Mouse (Mus musculus): Measurements from ENCODE around the gene Card9. TPM values are rescaled to one million over a fixed set of nuclear protein-coding genes. Genes with fewer than 3 reads are reported as not detected.
A peak's percentile ranks its signal among the peaks of the same experiment; 100 is the strongest.

Card9 gene
- polyA plus RNA-seq, 2 experiments: 2.3 to 6.8 TPM

DNA sequence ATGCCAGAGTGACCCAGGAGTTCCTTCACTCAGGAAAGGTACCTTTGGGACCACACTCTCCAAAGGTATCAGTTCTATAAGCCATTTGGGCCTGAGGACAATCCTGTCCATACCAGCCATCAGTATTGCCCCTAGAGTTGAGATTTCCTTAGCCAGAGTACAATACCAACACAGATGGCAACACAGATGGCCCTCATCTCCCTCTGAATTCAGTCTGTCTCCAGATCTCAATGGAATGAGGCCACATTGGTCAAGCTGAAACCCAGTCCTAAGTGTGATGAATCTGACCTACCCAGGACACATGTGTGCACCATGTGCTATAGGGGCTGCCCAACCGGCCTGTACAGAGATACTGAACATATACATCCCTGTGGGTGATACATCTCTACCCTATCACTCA, 41.5 kb upstream of the Card9 start:
- no peaks in the 10 kb centered on the region for H3K27me3 ChIP-seq (ENCODE audit: control insufficient read depth, insufficient read depth, low read length)
- peaks cover 2 to 14% of the 10 kb centered on the region in 2 experiments; a peak in 2 of 4 replicates for H3K4me1 ChIP-seq (replicated peaks; ENCODE audit: control insufficient read depth in 2 of 2, insufficient read depth in 2 of 2, low read length in 1 of 2)
- peaks cover 21% of the 10 kb centered on the region for H3K36me3 ChIP-seq (replicated peaks; ENCODE audit: control insufficient read depth, insufficient read depth, low read depth)
- no peak for ATAC-seq (ENCODE audit: insufficient read depth)
- 81% methylated on average over 1 of the region's 1 CpGs for WGBS (ENCODE audit: insufficient replicate concordance)
- H3K9me3 ChIP-seq (ENCODE audit: control insufficient read depth, low read length): no peaks in the 10 kb centered on the region
- TF ChIP-seq CTCF (IDR thresholded peaks at IDR 0.05; ENCODE audit: low read depth): no peak
- no peak for TF ChIP-seq EP300 (IDR thresholded peaks at IDR 0.05; ENCODE audit: low read depth)
- H3K9ac ChIP-seq (replicated peaks): no peak overlapping the region
- H3K27ac ChIP-seq: no peak overlapping the region
- H3K4me2 ChIP-seq (ENCODE audit: low read depth): no peak overlapping the region
- no peak for DNase-seq (ENCODE audit: low read depth in 3 of 3, low spot score in 3 of 3)
- H3K4me3 ChIP-seq (ENCODE audit: insufficient read depth in 1 of 2, low read depth in 2 of 2, low read length in 2 of 2): no peak overlapping the region

DNA sequence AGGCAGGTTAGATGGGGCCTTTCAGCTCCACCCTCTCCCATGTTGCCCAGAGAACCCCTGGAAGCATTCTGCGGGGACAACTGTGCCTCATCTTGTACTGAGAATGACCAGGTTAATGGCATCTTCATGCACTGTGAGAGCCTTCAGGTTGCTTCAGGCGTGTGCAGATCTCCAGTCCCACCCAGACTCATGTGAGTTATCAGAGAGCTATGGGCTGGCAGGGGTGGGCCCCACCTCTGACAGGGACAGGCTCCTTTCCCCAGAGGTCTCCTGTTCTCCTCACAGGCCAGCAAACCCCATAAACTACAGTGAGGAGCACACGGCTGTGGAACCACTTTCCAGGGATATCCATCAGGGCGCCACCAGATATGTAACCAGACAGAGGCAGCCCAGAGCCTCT, 40.3 kb upstream of the Card9 start:
- Histone ChIP-seq H3K9me3 (ENCODE audit: control insufficient read depth, low read length) (no peaks in the 10 kb centered on the region), H3K27ac (no peak overlapping the region), H3K36me3 (replicated peaks; ENCODE audit: control insufficient read depth, insufficient read depth, low read depth) (peaks cover 32% of the 10 kb centered on the region), H3K4me1 (replicated peaks; ENCODE audit: control insufficient read depth in 2 of 2, insufficient read depth in 2 of 2, low read length in 1 of 2) (peaks cover 2 to 10% of the 10 kb centered on the region in 2 experiments; a peak in 2 of 4 replicates), H3K9ac (replicated peaks) (no peak overlapping the region), H3K4me3 (ENCODE audit: insufficient read depth in 1 of 2, low read depth in 2 of 2, low read length in 2 of 2) (no peak overlapping the region), H3K4me2 (ENCODE audit: low read depth) (no peak overlapping the region), H3K27me3 (ENCODE audit: control insufficient read depth, insufficient read depth, low read length) (no peaks in the 10 kb centered on the region)
- DNase-seq (ENCODE audit: low read depth in 3 of 3, low spot score in 3 of 3) (no peak), ATAC-seq (ENCODE audit: insufficient read depth) (peak; percentile 55)
- WGBS (ENCODE audit: insufficient replicate concordance): 65% methylated on average over 4 of the region's 4 CpGs
- TF ChIP-seq CTCF (IDR thresholded peaks at IDR 0.05; ENCODE audit: low read depth): no peak
- TF ChIP-seq EP300 (IDR thresholded peaks at IDR 0.05; ENCODE audit: low read depth): no peak

DNA sequence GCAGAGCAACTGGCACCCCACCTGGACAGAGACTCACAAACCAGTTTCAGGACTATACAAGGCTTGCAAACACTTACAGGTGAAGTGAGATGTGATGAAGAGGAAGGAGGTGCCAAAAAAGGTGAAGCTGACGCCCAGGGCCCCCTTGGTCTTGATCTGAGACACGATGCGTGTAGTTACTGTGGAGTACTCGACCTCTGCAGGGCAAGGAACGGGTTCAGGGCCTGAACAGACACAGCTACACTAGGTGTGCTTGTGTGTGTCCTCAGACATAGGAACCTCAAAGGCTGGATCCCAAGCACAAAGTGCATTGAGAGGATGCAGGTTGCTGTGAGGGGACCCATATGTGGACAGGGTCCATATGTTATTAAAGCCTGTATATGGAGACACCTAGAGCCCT, 39.6 kb upstream of the Card9 start:
- TF ChIP-seq CTCF (IDR thresholded peaks at IDR 0.05; ENCODE audit: low read depth) (no peak), EP300 (IDR thresholded peaks at IDR 0.05; ENCODE audit: low read depth) (no peak)

DNA sequence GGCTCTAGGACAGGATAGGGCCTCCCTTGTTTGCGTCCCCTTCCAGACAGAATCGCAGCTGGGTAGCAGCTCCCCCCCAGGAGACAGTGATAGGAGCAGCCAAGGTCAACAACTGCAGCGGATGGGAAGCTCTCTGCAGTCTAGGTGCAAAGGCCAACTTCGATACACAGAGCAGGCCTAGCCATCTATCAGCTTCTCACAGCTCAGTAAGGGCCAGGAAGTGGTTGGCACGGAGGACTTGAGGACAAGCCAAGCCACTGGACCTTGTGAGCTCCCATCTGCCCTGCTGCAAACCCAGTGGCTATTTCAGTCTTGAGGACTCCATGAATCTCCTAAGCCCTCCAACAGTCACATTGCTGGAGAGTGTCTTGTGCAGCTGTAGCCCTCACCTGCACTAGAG, 38.9 kb upstream of the Card9 start:
- Histone ChIP-seq H3K27me3 (ENCODE audit: control insufficient read depth, insufficient read depth, low read length) (no peaks in the 10 kb centered on the region), H3K4me1 (replicated peaks; ENCODE audit: control insufficient read depth in 2 of 2, insufficient read depth in 2 of 2, low read length in 1 of 2) (peaks cover 2 to 10% of the 10 kb centered on the region in 2 experiments; a peak in 2 of 4 replicates), H3K27ac (no peak overlapping the region), H3K9ac (replicated peaks) (no peak overlapping the region), H3K9me3 (ENCODE audit: control insufficient read depth, low read length) (no peaks in the 10 kb centered on the region), H3K4me2 (ENCODE audit: low read depth) (no peak overlapping the region), H3K36me3 (replicated peaks; ENCODE audit: control insufficient read depth, insufficient read depth, low read depth) (peaks cover 45% of the 10 kb centered on the region), H3K4me3 (ENCODE audit: insufficient read depth in 1 of 2, low read depth in 2 of 2, low read length in 2 of 2) (no peak overlapping the region)
- TF ChIP-seq EP300 (IDR thresholded peaks at IDR 0.05; ENCODE audit: low read depth) (no peak), CTCF (IDR thresholded peaks at IDR 0.05; ENCODE audit: low read depth) (no peak)
- no peak for DNase-seq (ENCODE audit: low read depth in 3 of 3, low spot score in 3 of 3)
- ATAC-seq (ENCODE audit: insufficient read depth): peak; percentile 36; the same call in 1 of the 2 replicates
- 64% methylated on average over 5 of the region's 5 CpGs for WGBS (ENCODE audit: insufficient replicate concordance)

More for the DNA sequence above, 39.6 kb upstream of the Card9 start:
- ATAC-seq (ENCODE audit: insufficient read depth) (no peak), DNase-seq (ENCODE audit: low read depth in 3 of 3, low spot score in 3 of 3) (no peak)
- Histone ChIP-seq H3K9ac (replicated peaks) (no peak overlapping the region), H3K4me1 (replicated peaks; ENCODE audit: control insufficient read depth in 2 of 2, insufficient read depth in 2 of 2, low read length in 1 of 2) (peaks cover 2 to 10% of the 10 kb centered on the region in 2 experiments; a peak in 2 of 4 replicates), H3K9me3 (ENCODE audit: control insufficient read depth, low read length) (no peaks in the 10 kb centered on the region), H3K4me3 (ENCODE audit: insufficient read depth in 1 of 2, low read depth in 2 of 2, low read length in 2 of 2) (no peak overlapping the region), H3K27me3 (ENCODE audit: control insufficient read depth, insufficient read depth, low read length) (no peaks in the 10 kb centered on the region), H3K27ac (no peak overlapping the region), H3K36me3 (replicated peaks; ENCODE audit: control insufficient read depth, insufficient read depth, low read depth) (peaks cover 39% of the 10 kb centered on the region), H3K4me2 (ENCODE audit: low read depth) (no peak overlapping the region)
- 72% methylated on average over 5 of the region's 5 CpGs for WGBS (ENCODE audit: insufficient replicate concordance)

DNA sequence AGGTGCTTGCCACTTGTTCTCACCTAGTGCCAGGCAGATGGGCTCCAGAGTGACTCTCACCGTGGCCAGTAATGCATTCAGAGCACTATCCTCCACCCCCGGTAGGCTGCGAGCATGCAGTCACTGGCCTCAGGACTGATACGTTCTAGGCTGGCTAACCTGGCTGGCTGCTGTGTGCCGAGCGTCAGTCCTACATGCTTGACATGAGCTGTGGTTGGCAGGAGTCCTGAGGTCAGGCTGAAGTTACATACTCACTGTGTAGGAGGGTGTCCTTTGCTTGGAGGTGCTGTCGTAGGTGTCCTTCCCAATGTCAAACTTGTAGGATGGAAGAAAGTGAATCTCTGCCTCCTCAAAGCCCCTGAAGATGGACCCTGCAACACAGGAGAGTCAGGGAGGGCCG, 38.3 kb upstream of the Card9 start:
- no peaks in the 10 kb centered on the region for H3K27me3 ChIP-seq (ENCODE audit: control insufficient read depth, insufficient read depth, low read length)
- WGBS (ENCODE audit: insufficient replicate concordance): 77% methylated on average over 8 of the region's 8 CpGs
- H3K9me3 ChIP-seq (ENCODE audit: control insufficient read depth, low read length): no peaks in the 10 kb centered on the region
- peaks cover 52% of the 10 kb centered on the region for H3K36me3 ChIP-seq (replicated peaks; ENCODE audit: control insufficient read depth, insufficient read depth, low read depth)
- H3K4me2 ChIP-seq (ENCODE audit: low read depth): no peak overlapping the region
- ATAC-seq (ENCODE audit: insufficient read depth): no peak
- H3K27ac ChIP-seq: no peak overlapping the region
- no peak for TF ChIP-seq EP300 (IDR thresholded peaks at IDR 0.05; ENCODE audit: low read depth)
- TF ChIP-seq CTCF (IDR thresholded peaks at IDR 0.05; ENCODE audit: low read depth): no peak
- no peak overlapping the region for H3K4me3 ChIP-seq (ENCODE audit: insufficient read depth in 1 of 2, low read depth in 2 of 2, low read length in 2 of 2)
- no peak for DNase-seq (ENCODE audit: low read depth in 3 of 3, low spot score in 3 of 3)
- H3K4me1 ChIP-seq (replicated peaks; ENCODE audit: control insufficient read depth in 2 of 2, insufficient read depth in 2 of 2, low read length in 1 of 2): peaks cover 2 to 10% of the 10 kb centered on the region in 2 experiments; a peak in 2 of 4 replicates
- no peak overlapping the region for H3K9ac ChIP-seq (replicated peaks)

Measured in liver, embryonic 14.5 days (tissue).